Mouse (Mus musculus) embryonic facial prominence, embryonic 12.5 days (tissue): ENCODE data around the gene Pram1. TPM values are rescaled to one million over a fixed set of nuclear protein-coding genes. Genes with fewer than 3 reads are reported as not detected.

ENCODE experiments used
- ATAC-seq: fragments of 200-750 bp; cut with Nextera tagmentation; 2 replicates; pipeline ENCODE4 v1.8.0; 2017; ENCODE audit not compliant: insufficient number of reproducible peaks, insufficient read depth, low FRiP score, low TSS enrichment
- H3K27ac ChIP-seq: fragments of 300-500 bp; sonication (generic); 2 replicates; pipeline ENCODE4 v1.5.1; 2016; ENCODE audit warnings: mild to moderate bottlenecking
- H3K27me3 ChIP-seq: fragments of 300-500 bp; sonication (generic); 2 replicates; pipeline ENCODE4 v1.6.1; 2016; ENCODE audit warnings: mild to moderate bottlenecking, moderate library complexity
- H3K36me3 ChIP-seq: fragments of 300-500 bp; sonication (generic); 2 replicates; pipeline ENCODE4 v1.6.1; 2016; ENCODE audit warnings: mild to moderate bottlenecking
- H3K4me1 ChIP-seq: fragments of 300-500 bp; sonication (generic); 2 replicates; pipeline ENCODE4 v1.6.1; 2016
- H3K4me2 ChIP-seq: fragments of 300-500 bp; sonication (generic); replicated peaks from 2 replicates; pipeline ENCODE4 v1.6.1; 2016; ENCODE audit warnings: mild to moderate bottlenecking, moderate library complexity
- H3K4me3 ChIP-seq: fragments of 300-500 bp; sonication (generic); 2 replicates; pipeline ENCODE4 v1.5.1; 2016; ENCODE audit warnings: mild to moderate bottlenecking
- H3K9ac ChIP-seq: fragments of 300-500 bp; sonication (generic); 2 replicates; pipeline ENCODE4 v1.6.1; 2016; ENCODE audit warnings: mild to moderate bottlenecking, moderate library complexity
- H3K9me3 ChIP-seq: fragments of 300-500 bp; sonication (generic); 2 replicates; pipeline ENCODE4 v1.6.1; 2016; ENCODE audit warnings: mild to moderate bottlenecking, moderate library complexity
- WGBS: fragments of 180-500 bp; shearing (Covaris S2); methylation state at CpG from one replicate; pipeline ENCODE4 v1.1.7; 2016; 5-methylcytosine and 5-hydroxymethylcytosine counted together
- polyA plus RNA-seq: library from polyadenylated mRNA; unstranded; fragments of >200 nt; fragmentation: Nextera tagmentation; extraction: Ambion mirVana; gene quantifications from 2 replicates; pipeline ENCODE4 v1.2.1, GENCODE M21; 2016

The Pram1 gene
- polyA plus RNA-seq, 1 experiment from 2014 or later, result 1.1 TPM

DNA sequence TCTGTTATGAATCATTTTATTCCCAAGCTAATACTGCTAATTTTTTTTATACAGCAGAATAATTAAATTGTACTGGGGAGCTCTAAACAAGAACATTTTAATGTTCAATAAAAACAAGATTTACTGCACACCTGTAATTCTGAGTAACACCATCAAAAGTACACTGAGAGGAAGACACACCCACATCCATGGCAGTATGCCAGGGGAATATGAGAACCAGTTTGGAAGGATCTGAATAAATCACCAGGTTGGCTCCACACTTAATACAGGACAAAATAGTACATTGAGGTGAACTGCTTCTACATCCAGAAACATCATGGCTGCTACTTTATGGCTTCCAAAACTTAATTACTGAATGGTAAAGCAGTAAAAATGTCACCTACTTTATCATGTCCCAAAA lies 37.6 kb downstream of the Pram1 start:
- no peak for ATAC-seq
- H3K9me3 ChIP-seq, result no peaks in the 10 kb centered on the region
- no peak overlapping the region for H3K27ac ChIP-seq
- no peak overlapping the region for H3K9ac ChIP-seq
- no peak overlapping the region for H3K4me3 ChIP-seq
- no peaks in the 10 kb centered on the region; the same call in 1 of the 2 replicates for H3K4me1 ChIP-seq
- peaks cover 21% of the 10 kb centered on the region for H3K36me3 ChIP-seq
- H3K27me3 ChIP-seq, result no peaks in the 10 kb centered on the region
- no peak overlapping the region for H3K4me2 ChIP-seq

DNA sequence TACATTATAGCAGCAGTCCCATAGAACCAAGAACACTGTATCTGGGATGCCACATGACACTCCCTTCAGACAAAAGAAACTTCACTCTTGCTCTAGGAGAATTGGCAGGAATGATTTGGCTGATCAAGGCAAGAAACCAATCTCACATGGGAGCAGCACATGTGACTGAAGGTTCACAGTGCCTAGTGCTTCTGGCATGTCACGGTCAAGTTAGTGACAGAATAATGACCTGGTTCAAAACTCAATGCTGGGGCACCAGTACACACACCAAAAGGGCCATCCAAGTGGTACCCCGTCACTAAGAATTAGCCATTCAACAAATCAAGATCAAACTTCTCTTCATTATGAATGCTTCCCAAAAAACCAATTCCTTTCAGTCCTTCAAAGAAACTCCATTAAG lies 38.2 kb downstream of the Pram1 start:
- Histone ChIP-seq H3K4me1 (peaks cover 4% of the 10 kb centered on the region), H3K4me2 (no peak overlapping the region), H3K36me3 (peaks cover 21% of the 10 kb centered on the region), H3K4me3 (no peak overlapping the region), H3K27ac (no peak overlapping the region), H3K9ac (no peak overlapping the region), H3K9me3 (no peaks in the 10 kb centered on the region), H3K27me3 (no peaks in the 10 kb centered on the region)
- 90% methylated on average over 2 of the region's 2 CpGs for WGBS
- ATAC-seq, result no peak

DNA sequence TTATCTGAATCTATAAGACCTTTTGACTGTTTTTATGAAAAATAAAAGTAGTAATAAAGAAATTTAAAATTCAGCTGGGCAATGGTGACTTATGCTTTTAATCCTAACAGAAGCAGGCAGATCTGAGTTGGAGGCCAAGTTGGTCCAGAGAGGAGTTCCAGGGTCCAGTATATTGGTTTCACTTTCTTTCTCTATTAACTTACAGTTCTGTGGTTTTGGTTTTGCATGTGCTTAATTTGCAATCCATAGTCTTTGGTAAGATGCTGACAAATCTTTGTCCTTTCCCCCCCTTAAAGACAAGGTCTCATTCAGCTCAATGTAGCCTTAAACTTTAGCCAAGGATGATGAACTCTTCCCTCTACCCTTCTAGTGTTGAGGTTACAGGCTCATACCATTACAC lies 40.9 kb downstream of the Pram1 start:
- H3K36me3 ChIP-seq, result peaks cover 17% of the 10 kb centered on the region
- no peak overlapping the region for H3K27ac ChIP-seq

DNA sequence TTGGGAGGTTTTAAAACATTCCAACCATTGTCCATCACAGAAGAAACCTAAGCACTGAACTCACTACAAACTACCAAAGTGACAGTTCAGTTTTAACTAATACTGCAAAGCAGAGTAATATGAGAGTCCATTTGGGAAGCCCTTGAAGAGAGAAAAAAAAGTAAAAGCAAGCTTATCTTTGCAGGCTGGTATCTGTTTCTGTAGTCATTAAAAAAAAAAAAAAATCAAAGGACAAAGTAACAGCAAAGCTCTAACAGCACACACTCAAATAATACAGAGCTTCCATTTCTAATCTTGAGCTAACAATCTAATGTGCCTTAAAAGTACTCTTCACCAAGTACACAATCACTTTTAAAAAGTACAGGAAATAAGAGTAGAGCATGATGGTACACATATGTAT lies 43.9 kb downstream of the Pram1 start:
- H3K9ac ChIP-seq, result no peak overlapping the region
- H3K27me3 ChIP-seq, result no peaks in the 10 kb centered on the region
- H3K4me2 ChIP-seq, result peak overlapping the region; percentile 95
- no peak overlapping the region for H3K27ac ChIP-seq
- H3K4me1 ChIP-seq, result peaks cover 30% of the 10 kb centered on the region
- no peak for ATAC-seq
- no peak overlapping the region for H3K4me3 ChIP-seq
- H3K9me3 ChIP-seq, result no peaks in the 10 kb centered on the region
- H3K36me3 ChIP-seq, result peaks cover 10% of the 10 kb centered on the region

More for the DNA sequence above, 40.9 kb downstream of the Pram1 start:
- H3K4me2 ChIP-seq, result no peak overlapping the region
- no peaks in the 10 kb centered on the region for H3K9me3 ChIP-seq
- ATAC-seq, result no peak
- H3K27me3 ChIP-seq, result no peaks in the 10 kb centered on the region
- no peak overlapping the region for H3K9ac ChIP-seq
- no peak overlapping the region for H3K4me3 ChIP-seq
- H3K4me1 ChIP-seq, result peaks cover 24% of the 10 kb centered on the region

DNA sequence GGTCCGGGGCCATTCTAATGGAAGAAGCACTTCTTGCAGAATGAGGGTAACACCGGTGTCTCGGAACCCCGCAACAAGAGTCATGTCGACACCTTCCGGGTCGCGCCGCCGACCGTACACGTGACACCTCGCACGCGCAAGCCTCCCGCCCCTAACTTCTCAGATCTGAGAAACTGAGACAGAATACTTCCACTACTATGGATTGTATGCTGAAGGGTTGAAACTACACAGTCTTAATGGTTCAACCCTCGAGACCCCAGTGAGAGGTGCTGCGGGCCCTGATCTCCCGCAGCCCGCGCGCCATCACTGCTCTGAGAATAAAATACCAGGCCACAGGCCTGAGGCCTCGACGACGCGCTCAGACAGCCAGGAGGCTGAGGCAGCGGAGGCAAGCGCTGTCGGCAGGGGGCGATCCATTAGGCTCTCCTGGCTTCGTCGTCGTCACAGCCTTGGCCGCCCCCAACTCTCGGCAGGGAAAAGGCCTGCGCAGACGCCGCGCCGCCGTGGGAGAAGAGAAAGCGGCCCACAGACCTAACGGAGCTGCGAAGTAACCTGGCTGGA lies 46.9 kb downstream of the Pram1 start:
- Histone ChIP-seq H3K9ac (peak overlapping the region; percentile 96), H3K4me1 (peaks cover 30% of the 10 kb centered on the region), H3K27ac (peak overlapping the region; percentile 96), H3K9me3 (no peaks in the 10 kb centered on the region), H3K36me3 (no peaks in the 10 kb centered on the region), H3K27me3 (no peaks in the 10 kb centered on the region), H3K4me3 (peak overlapping the region; percentile 91), H3K4me2 (peak overlapping the region; percentile 95)
- under 1% methylated on average over 44 of the region's 44 CpGs for WGBS
- ATAC-seq, result peak; percentile 62

DNA sequence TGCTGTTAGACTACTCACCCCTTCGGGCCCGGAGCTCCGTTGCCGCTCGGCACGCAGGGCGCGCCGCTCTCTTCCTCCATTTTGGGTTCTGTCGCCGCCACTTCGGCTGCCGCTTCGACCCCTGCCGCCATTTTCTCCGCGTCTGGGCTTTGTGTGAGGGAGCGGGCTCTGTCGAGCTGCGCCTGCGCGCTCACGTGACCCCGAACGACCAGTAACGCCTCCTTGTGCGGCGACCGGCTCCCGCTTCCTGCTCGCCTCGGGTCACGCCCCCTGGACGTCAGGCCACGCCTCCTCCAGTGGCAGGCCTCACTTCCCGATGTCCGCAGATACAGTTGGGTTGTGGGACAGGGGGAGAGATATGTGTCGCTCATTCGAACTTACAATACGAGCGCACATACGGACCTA lies 47.4 kb downstream of the Pram1 start:
- Histone ChIP-seq H3K9ac (peak overlapping the region; percentile 96), H3K4me1 (peaks cover 30% of the 10 kb centered on the region), H3K27me3 (no peaks in the 10 kb centered on the region), H3K36me3 (no peaks in the 10 kb centered on the region), H3K4me3 (peak overlapping the region; percentile 91), H3K27ac (peak overlapping the region; percentile 96), H3K4me2 (peak overlapping the region; percentile 95), H3K9me3 (no peaks in the 10 kb centered on the region)
- ATAC-seq, result peak; percentile 97
- WGBS, result under 1% methylated on average over 41 of the region's 42 CpGs

DNA sequence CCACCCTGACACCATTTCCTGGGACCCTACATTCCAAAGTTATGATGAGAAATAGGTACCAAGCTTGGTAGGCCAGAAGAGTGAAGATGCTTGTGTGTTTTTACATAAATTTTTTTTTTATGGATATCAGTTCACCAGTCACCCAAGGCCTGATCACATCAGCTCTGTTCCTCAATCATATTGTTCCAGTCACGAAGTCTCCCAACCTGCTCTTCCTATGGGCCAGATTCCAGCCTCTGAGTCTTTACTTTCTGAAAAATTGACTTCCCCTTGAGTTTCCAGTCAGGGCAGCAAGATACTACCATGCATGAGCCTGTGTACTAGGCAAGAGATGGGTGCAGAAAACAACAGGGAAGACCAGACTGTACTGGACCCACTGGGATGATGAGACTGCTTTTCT lies 48.9 kb downstream of the Pram1 start, which contains the start of gene Hnrnpm:
TSS of gene Hnrnpm (minus strand) at position 101 of the 400 bp plus-strand sequence.
- peaks cover 7% of the 10 kb centered on the region for H3K36me3 ChIP-seq
- 93% methylated on average over 1 of the region's 1 CpGs for WGBS
- 0 out of 2 replicates have a peak within 1 kb of the TSS, but pooled peaks have one; percentile 96 for H3K27ac ChIP-seq
- H3K4me3 ChIP-seq, result peak within 1 kb of the TSS; percentile 91
- ATAC-seq, result no peak
- peaks cover 25% of the 10 kb centered on the region for H3K4me1 ChIP-seq
- no peaks in the 10 kb centered on the region for H3K9me3 ChIP-seq
- H3K9ac ChIP-seq, result 0 out of 2 replicates have a peak within 1 kb of the TSS, but pooled peaks have one; percentile 96
- H3K27me3 ChIP-seq, result no peaks in the 10 kb centered on the region
- peak within 1 kb of the TSS; percentile 95 for H3K4me2 ChIP-seq

Other genes with a start within 250 kb of the Pram1 start
- 22.3 and 25.9 TPM in 2 replicates for gene Zfp101, start 243.4 kb upstream of the Pram1 start, polyA plus RNA-seq
- gene Actl9, start 205.2 kb upstream of the Pram1 start, polyA plus RNA-seq, result not detected in 2 replicates
- 93.7 and 112 TPM in 2 replicates for gene Adamts10, start 113.9 kb upstream of the Pram1 start, polyA plus RNA-seq
- 3.5 and 3.6 TPM in 2 replicates for gene Myo1f, start 82.3 kb upstream of the Pram1 start, polyA plus RNA-seq
- 40.0 and 40.4 TPM in 2 replicates for gene Zfp414, start 9.0 kb upstream of the Pram1 start, polyA plus RNA-seq
- gene Hnrnpm, start 48.8 kb downstream of the Pram1 start, polyA plus RNA-seq, result 428 and 475 TPM in 2 replicates
- gene March2, start 80.6 kb downstream of the Pram1 start, polyA plus RNA-seq, result 44.7 and 47.1 TPM in 2 replicates
- gene Rab11b, start 122.5 kb downstream of the Pram1 start, polyA plus RNA-seq, result 367 and 378 TPM in 2 replicates
- 44.2 and 45.6 TPM in 2 replicates for gene Angptl4, start 143.8 kb downstream of the Pram1 start, polyA plus RNA-seq
- 32.4 and 35.4 TPM in 2 replicates for gene Kank3, start 172.5 kb downstream of the Pram1 start, polyA plus RNA-seq
- 875 and 894 TPM in 2 replicates for gene Rps28, start 186.5 kb downstream of the Pram1 start, polyA plus RNA-seq
- gene Ndufa7, start 186.5 kb downstream of the Pram1 start, polyA plus RNA-seq, result 421 and 479 TPM in 2 replicates
- 70.4 and 74.3 TPM in 2 replicates for gene Cd320, start 205.0 kb downstream of the Pram1 start, polyA plus RNA-seq
- not detected in 2 replicates for gene Gm7029, start 235.8 kb downstream of the Pram1 start, polyA plus RNA-seq